14 mouse cellular contexts compared by ENCODE assay signal in the genomic region with DNA sequence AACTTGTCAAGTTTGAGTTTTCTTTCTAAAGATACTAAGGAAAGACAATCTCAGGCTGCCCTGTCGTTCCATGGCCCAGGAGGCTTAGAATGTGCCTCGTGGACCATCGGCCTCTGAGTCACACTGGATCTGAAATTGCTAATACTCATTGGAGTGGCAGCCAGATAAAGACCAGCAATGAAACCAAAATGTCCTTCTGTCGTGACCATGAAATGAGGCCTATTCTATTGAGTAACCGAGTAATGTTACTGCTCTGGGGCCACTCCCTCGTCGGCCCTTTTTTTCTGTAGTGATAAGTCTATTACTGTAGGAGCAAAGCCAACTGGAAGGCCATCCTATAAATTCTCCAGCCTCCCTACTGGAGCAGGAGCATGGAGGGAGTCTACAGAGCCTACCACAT.
"Had no signal": no experiment of that assay in that cellular context is flagged by ENCODE, and none has a peak within 500 bp of the region (broad histone marks: within the 10 kb centered on the region; RNA-seq: fewer than 3 reads in every experiment).

No protein-coding gene starts in this region.

- H3K9me3 ChIP-seq: limb, embryonic 13.5 days; midbrain, embryonic 12.5 days; neural tube, embryonic 13.5 days; stomach, embryonic 15.5 days had no signal

- H3K4me1 ChIP-seq: limb, embryonic 13.5 days; midbrain, embryonic 12.5 days; neural tube, embryonic 13.5 days; stomach, embryonic 15.5 days had no signal

- ATAC-seq: midbrain, embryonic 16.5 days had no signal

- DNase-seq: kidney, postnatal 14 days; left cerebral cortex, postnatal 4 days; lung, adult 2 months; lung, postnatal 14 days; retina, postnatal 1 day; right cerebral cortex, postnatal 4 days; thymus, adult 2 months; thymus, postnatal 25 days had no signal

- H3K9ac ChIP-seq: limb, embryonic 13.5 days; liver, embryonic 14.5 days; midbrain, embryonic 12.5 days; neural tube, embryonic 13.5 days; stomach, embryonic 15.5 days had no signal

- H3K4me3 ChIP-seq: limb, embryonic 13.5 days; midbrain, embryonic 12.5 days; neural tube, embryonic 13.5 days; stomach, embryonic 15.5 days had no signal

- H3K36me3 ChIP-seq: limb, embryonic 13.5 days; midbrain, embryonic 12.5 days; neural tube, embryonic 13.5 days; stomach, embryonic 15.5 days had no signal

- H3K27ac ChIP-seq: limb, embryonic 13.5 days; liver, embryonic 14.5 days; midbrain, embryonic 12.5 days; neural tube, embryonic 13.5 days; stomach, embryonic 15.5 days had no signal

- H3K4me2 ChIP-seq: limb, embryonic 13.5 days; midbrain, embryonic 12.5 days; neural tube, embryonic 13.5 days; stomach, embryonic 15.5 days had no signal

- H3K27me3 ChIP-seq: limb, embryonic 13.5 days; neural tube, embryonic 13.5 days; stomach, embryonic 15.5 days had no signal
